25 mouse cellular contexts compared by ENCODE assay signal in genomic region chr6:134939781-134940180, GRCm38 (mm10). TPM values are rescaled to one million over a fixed set of nuclear protein-coding genes. Genes with fewer than 3 reads are reported as not detected.
DNase-seq lines count a peak whose midpoint lies in the region; ATAC-seq and TF ChIP-seq lines count a peak whose summit lies in the region.
"Had no signal": no experiment of that assay in that cellular context is flagged by ENCODE, and none has a peak within 500 bp of the region (broad histone marks: within the 10 kb centered on the region; RNA-seq: fewer than 3 reads in every experiment).

No protein-coding gene starts in this region.

- H3K4me2 ChIP-seq in liver, embryonic 13.5 days, result no peak overlapping the region
- H3K4me2 ChIP-seq in midbrain, postnatal 0 days (ENCODE audit: low read depth, low read length, poor library complexity, severe bottlenecking), result no peak overlapping the region
- H3K4me2 ChIP-seq in hindbrain, embryonic 13.5 days, result no peak overlapping the region

- H3K79me2 ChIP-seq in MEL (ENCODE audit: control insufficient read depth, insufficient read depth, low read length, poor library complexity), result peaks cover 2% of the 10 kb centered on the region; the same call in 1 of the 2 replicates

- 86% methylated on average over 4 of the region's 4 CpGs for WGBS in liver, embryonic 13.5 days (ENCODE audit: insufficient replicate concordance)
- 91% methylated on average over 4 of the region's 4 CpGs for WGBS in midbrain, postnatal 0 days
- 93% methylated on average over 4 of the region's 4 CpGs for WGBS in hindbrain, embryonic 13.5 days

- no peak overlapping the region for H3K9ac ChIP-seq in liver, embryonic 13.5 days
- no peak overlapping the region for H3K9ac ChIP-seq in MEL (ENCODE audit: control insufficient read depth, low read depth, low read length, poor library complexity, severe bottlenecking)
- no peak overlapping the region for H3K9ac ChIP-seq in midbrain, postnatal 0 days (replicated peaks; ENCODE audit: low read length, poor library complexity, severe bottlenecking)
- H3K9ac ChIP-seq in hindbrain, embryonic 13.5 days, result no peak overlapping the region

- H3K4me1 ChIP-seq in liver, embryonic 13.5 days (replicated peaks), result peaks cover 34% of the 10 kb centered on the region
- H3K4me1 ChIP-seq in MEL (ENCODE audit: control insufficient read depth in 1 of 2, insufficient read depth in 2 of 2, low read length in 2 of 2), result no peaks in the 10 kb centered on the region
- H3K4me1 ChIP-seq in midbrain, postnatal 0 days (ENCODE audit: insufficient read depth, low read length), result no peaks in the 10 kb centered on the region
- no peaks in the 10 kb centered on the region for H3K4me1 ChIP-seq in hindbrain, embryonic 13.5 days (replicated peaks)

- no peak for DNase-seq in liver, embryonic 13.5 days
- no peak for DNase-seq in liver
- DNase-seq in 3T3-L1 (ENCODE audit: low read depth, low spot score), result peak; percentile 75
- peak; percentile 25 for DNase-seq in MEL (ENCODE audit: low read depth, low spot score)
- peak; percentile 71 for DNase-seq in NIH3T3 (ENCODE audit: low read depth)
- no peak for DNase-seq in midbrain, postnatal 0 days (ENCODE audit: low spot score)
- DNase-seq: adrenal gland, adult 2 months; adrenal gland, adult 8-10 months; adrenal gland, postnatal 10 days; adrenal gland, postnatal 14 days; adrenal gland, postnatal 25 days; adrenal gland, postnatal 36 days; B cell, adult 2 months; cerebellum, adult 11 months; cerebellum, adult 11-12 months; cerebellum, adult 18-20 months; cerebellum, adult 2 months; cerebellum, adult 8-10 months had no signal

- H3K27me3 ChIP-seq in liver, embryonic 13.5 days, result no peaks in the 10 kb centered on the region
- H3K27me3 ChIP-seq in MEL (ENCODE audit: control insufficient read depth in 1 of 2, insufficient read depth in 2 of 2, low read length in 2 of 2), result no peaks in the 10 kb centered on the region
- no peaks in the 10 kb centered on the region for H3K27me3 ChIP-seq in midbrain, postnatal 0 days (ENCODE audit: insufficient read depth, low read length)
- no peaks in the 10 kb centered on the region for H3K27me3 ChIP-seq in hindbrain, embryonic 13.5 days
- H3K27me3 ChIP-seq: CH12.LX, Patski had no signal

- H3K36me3 ChIP-seq in liver, embryonic 13.5 days, result peaks cover 72% of the 10 kb centered on the region
- peaks cover 0 to 5% of the 10 kb centered on the region in 2 experiments; a peak in 3 of 4 replicates for H3K36me3 ChIP-seq in MEL (ENCODE audit: control insufficient read depth in 1 of 2, insufficient read depth in 2 of 2, low read length in 2 of 2)
- no peaks in the 10 kb centered on the region for H3K36me3 ChIP-seq in midbrain, postnatal 0 days (ENCODE audit: insufficient read depth, low read length)
- no peaks in the 10 kb centered on the region for H3K36me3 ChIP-seq in hindbrain, embryonic 13.5 days

- no peak for TF ChIP-seq EP300 in MEL (IDR thresholded peaks at IDR 0.05; ENCODE audit: low read depth in 1 of 2, low read length in 2 of 2)

- H3K27ac ChIP-seq in liver, embryonic 13.5 days, result peak overlapping the region; percentile 12; the same call in 1 of the 2 replicates
- no peak overlapping the region for H3K27ac ChIP-seq in MEL (ENCODE audit: control insufficient read depth, low read depth, low read length)
- H3K27ac ChIP-seq in midbrain, postnatal 0 days (ENCODE audit: low read depth, low read length), result no peak overlapping the region
- no peak overlapping the region for H3K27ac ChIP-seq in hindbrain, embryonic 13.5 days

- no peak for TF ChIP-seq CTCF in MEL (IDR thresholded peaks at IDR 0.05 in 2 of 3, conservative IDR thresholded peaks at IDR 0.05 in 1 of 3; ENCODE audit: control insufficient read depth in 1 of 3, insufficient read depth in 1 of 3, low read depth in 2 of 3, low read length in 3 of 3, poor library complexity in 1 of 3, severe bottlenecking in 1 of 3)
- no peak for TF ChIP-seq CTCF in midbrain, postnatal 0 days (IDR thresholded peaks at IDR 0.05)

- H3K4me3 ChIP-seq in liver, embryonic 13.5 days (replicated peaks), result no peak overlapping the region
- no peak overlapping the region for H3K4me3 ChIP-seq in MEL (ENCODE audit: control insufficient read depth in 1 of 2, insufficient read depth in 1 of 2, low read depth in 2 of 2, low read length in 2 of 2)
- H3K4me3 ChIP-seq in midbrain, postnatal 0 days (ENCODE audit: low read depth, low read length), result no peak overlapping the region
- no peak overlapping the region for H3K4me3 ChIP-seq in hindbrain, embryonic 13.5 days

- TF ChIP-seq RAD21 in MEL (IDR thresholded peaks at IDR 0.05; ENCODE audit: low read depth, low read length), result no peak

- no peak for TF ChIP-seq POLR2A in MEL (IDR thresholded peaks at IDR 0.05; ENCODE audit: control insufficient read depth in 1 of 2, insufficient read depth in 1 of 2, low read depth in 1 of 2, low read length in 2 of 2, poor library complexity in 1 of 2)

- ATAC-seq in liver, embryonic 13.5 days (ENCODE audit: low read depth), result no peak
- ATAC-seq in midbrain, postnatal 0 days (ENCODE audit: low FRiP score), result no peak
- no peak for ATAC-seq in hindbrain, embryonic 13.5 days (ENCODE audit: low FRiP score)
- ATAC-seq in megakaryocyte progenitor cell, adult 5-6 weeks (replicated peaks; ENCODE audit: poor library complexity), result no peak
- ATAC-seq: activated CD4-positive, CD25-positive, alpha-beta regulatory T cell, adult 4 months; CD4-positive, CD25-positive, alpha-beta regulatory T cell, adult 4 months; Patski had no signal

- H3K9me3 ChIP-seq in liver, embryonic 13.5 days (replicated peaks), result no peaks in the 10 kb centered on the region
- no peaks in the 10 kb centered on the region for H3K9me3 ChIP-seq in MEL (replicated peaks; ENCODE audit: insufficient read depth, low read length)
- H3K9me3 ChIP-seq in midbrain, postnatal 0 days (ENCODE audit: low read length), result no peaks in the 10 kb centered on the region
- no peaks in the 10 kb centered on the region for H3K9me3 ChIP-seq in hindbrain, embryonic 13.5 days
- H3K9me3 ChIP-seq: G1E had no signal

TF ChIP-seq in MEL, 35 proteins besides CTCF, POLR2A, EP300 and RAD21 (continues in another document):
- no peak for TF ChIP-seq ELF1 (IDR thresholded peaks at IDR 0.05; ENCODE audit: low read depth, low read length)
- no peak for TF ChIP-seq TAL1 (IDR thresholded peaks at IDR 0.05; ENCODE audit: low read length)
- TF ChIP-seq MEF2A (IDR thresholded peaks at IDR 0.05; ENCODE audit: extremely low read depth, insufficient replicate concordance, low read depth, low read length, poor library complexity, severe bottlenecking), result no peak
- no peak for TF ChIP-seq SMC3 (IDR thresholded peaks at IDR 0.05; ENCODE audit: low read depth, low read length)
- TF ChIP-seq BHLHE40 (IDR thresholded peaks at IDR 0.05; ENCODE audit: borderline replicate concordance, low read depth, low read length), result no peak
- no peak for TF ChIP-seq ZC3H11A (IDR thresholded peaks at IDR 0.05; ENCODE audit: low read depth, low read length)
- no peak for TF ChIP-seq ZKSCAN1 (IDR thresholded peaks at IDR 0.05; ENCODE audit: low read depth, low read length)
- no peak for TF ChIP-seq USF2 (IDR thresholded peaks at IDR 0.05; ENCODE audit: borderline replicate concordance in 1 of 2, insufficient read depth in 1 of 2, low read depth in 1 of 2, low read length in 2 of 2)
- no peak for TF ChIP-seq GABPA (IDR thresholded peaks at IDR 0.05; ENCODE audit: low read depth, low read length)
- no peak for TF ChIP-seq ZNF384 (IDR thresholded peaks at IDR 0.05; ENCODE audit: low read depth, low read length)
- no peak for TF ChIP-seq UBTF (IDR thresholded peaks at IDR 0.05; ENCODE audit: borderline replicate concordance, insufficient read depth, low read depth, low read length)
- TF ChIP-seq JUND (IDR thresholded peaks at IDR 0.05; ENCODE audit: low read depth, low read length), result no peak
- TF ChIP-seq MXI1 (IDR thresholded peaks at IDR 0.05; ENCODE audit: low read depth, low read length), result no peak
- TF ChIP-seq POLR2AphosphoS2 (IDR thresholded peaks at IDR 0.05; ENCODE audit: low read length), result no peak

RNA-seq across cellular contexts. Expression of gene Cdkn1b, which starts 19.6 kb away (rescaled TPM):
- 13.0 and 14.2 TPM in 2 replicates for polyA plus RNA-seq in liver, embryonic 13.5 days (2015; fragmentation: Nextera tagmentation; extraction: Ambion mirVana)
- 7.7 and 12.0 TPM in 2 replicates for total RNA-seq in MEL (2012; rRNA removed)
- 10 to 100 TPM in 1 of 2 experiments, not detected in 1; 21.2 TPM for polyA plus RNA-seq in MEL (2012; ENCODE audit: insufficient read depth in 1 of 2, insufficient read length in 2 of 2, low read depth in 1 of 2, low replicate concordance in 2 of 2, missing spikeins in 1 of 2)
- 48.5 and 58.8 TPM in 2 replicates for total RNA-seq in midbrain, postnatal 0 days (2014; rRNA removed)
- 23.9 and 25.6 TPM in 2 replicates for polyA plus RNA-seq in midbrain, postnatal 0 days (2015; fragmentation: Nextera tagmentation; extraction: Ambion mirVana)
- 27.1 and 27.2 TPM in 2 replicates for polyA plus RNA-seq in hindbrain, embryonic 13.5 days (2015; fragmentation: Nextera tagmentation; extraction: Ambion mirVana)
- 20.1 and 21.1 TPM in 2 replicates for total RNA-seq in megakaryocyte progenitor cell, adult 5-6 weeks (2015)
- 36.8 and 39.1 TPM in 2 replicates for total RNA-seq in megakaryocyte progenitor cell, adult 5-6 weeks (2017)

RNA-seq across cellular contexts. Expression of gene Gpr19, which starts 41.4 kb away (rescaled TPM):
- 5.3 and 6.0 TPM in 2 replicates for polyA plus RNA-seq in liver, embryonic 13.5 days (2015; fragmentation: Nextera tagmentation; extraction: Ambion mirVana)
- total RNA-seq in MEL (2012; rRNA removed), result 8.4 and 9.0 TPM in 2 replicates
- 10 to 100 TPM in 1 of 2 experiments, not detected in 1; 11.7 TPM for polyA plus RNA-seq in MEL (2012; ENCODE audit: insufficient read depth in 1 of 2, insufficient read length in 2 of 2, low read depth in 1 of 2, low replicate concordance in 2 of 2, missing spikeins in 1 of 2)
- 32.1 and 34.2 TPM in 2 replicates for total RNA-seq in midbrain, postnatal 0 days (2014; rRNA removed)
- 38.5 and 41.6 TPM in 2 replicates for polyA plus RNA-seq in midbrain, postnatal 0 days (2015; fragmentation: Nextera tagmentation; extraction: Ambion mirVana)
- polyA plus RNA-seq in hindbrain, embryonic 13.5 days (2015; fragmentation: Nextera tagmentation; extraction: Ambion mirVana), result 39.0 and 45.1 TPM in 2 replicates
- total RNA-seq in megakaryocyte progenitor cell, adult 5-6 weeks (2015), result 7.7 and 12.8 TPM in 2 replicates
- total RNA-seq in megakaryocyte progenitor cell, adult 5-6 weeks (2017), result 7.2 and 7.6 TPM in 2 replicates

RNA-seq across cellular contexts. Expression of gene Apold1, which starts 41.7 kb away (rescaled TPM):
- polyA plus RNA-seq in liver, embryonic 13.5 days (2015; fragmentation: Nextera tagmentation; extraction: Ambion mirVana), result 2.1 and 2.2 TPM in 2 replicates
- total RNA-seq in MEL (2012; rRNA removed), result 0.07 and 0.12 TPM in 2 replicates
- polyA plus RNA-seq in MEL (2012; ENCODE audit: insufficient read depth in 1 of 2, insufficient read length in 2 of 2, low read depth in 1 of 2, low replicate concordance in 2 of 2, missing spikeins in 1 of 2), result under 1 TPM in 1 of 2 experiments, not detected in 1; 0.08 TPM
- 5.8 and 6.1 TPM in 2 replicates for total RNA-seq in midbrain, postnatal 0 days (2014; rRNA removed)
- 4.3 and 5.1 TPM in 2 replicates for polyA plus RNA-seq in midbrain, postnatal 0 days (2015; fragmentation: Nextera tagmentation; extraction: Ambion mirVana)
- 3.2 and 3.8 TPM in 2 replicates for polyA plus RNA-seq in hindbrain, embryonic 13.5 days (2015; fragmentation: Nextera tagmentation; extraction: Ambion mirVana)
- total RNA-seq in megakaryocyte progenitor cell, adult 5-6 weeks (2015), result 0.05 TPM in 1 of 2 replicates, not detected in the other
- 0.10 TPM in 1 of 2 replicates, not detected in the other for total RNA-seq in megakaryocyte progenitor cell, adult 5-6 weeks (2017)

Comparison
In these comparisons a context has a peak if more than half of its experiments do, and no peak if none do; other contexts are left out.
1. DNase-seq: peak in 3T3-L1 (single experiment), MEL (single experiment) and NIH3T3 (single experiment); none in liver, embryonic 13.5 days (single experiment), liver (single experiment) and midbrain, postnatal 0 days (single experiment).